Mouse (Mus musculus) erythroblast, adult 5-6 weeks (primary cell): Measurements from ENCODE around the gene Pip4k2b. TPM values are rescaled to one million over a fixed set of nuclear protein-coding genes. Genes with fewer than 3 reads are reported as not detected.

Experiments
- ATAC-seq: replicated peaks from 2 replicates; pipeline ENCODE4 v1.8.0; 2016; ENCODE audit warnings: moderate number of reproducible peaks, mild to moderate bottlenecking, moderate TSS enrichment, inconsistent platforms; ENCODE audit not compliant: poor library complexity, low FRiP score, severe bottlenecking
- total RNA-seq, 2 experiments: library from RNA; stranded (forward) in 1 of 2; stranded (reverse) in 1 of 2; fragments of 150-400 nt in 1 of 2; fragments of 200-764, 138-1000 nt in 1 of 2; gene quantifications; 2 replicates each; pipeline versions ENCODE4 v1.2.3 to v1.2.4; 2015 to 2017; ENCODE audit warnings: low replicate concordance in 2 of 2

The Pip4k2b gene
- total RNA-seq, 2 experiments from 2014 or later: 3.3 to 4.5 TPM

GRCm38 (mm10) chr11:97676050-97676754 lies 68.3 kb downstream of the Pip4k2b start:
- ATAC-seq: no peak

GRCm38 (mm10) chr11:97673148-97673547 lies 71.4 kb downstream of the Pip4k2b start:
- no peak for ATAC-seq

DNA sequence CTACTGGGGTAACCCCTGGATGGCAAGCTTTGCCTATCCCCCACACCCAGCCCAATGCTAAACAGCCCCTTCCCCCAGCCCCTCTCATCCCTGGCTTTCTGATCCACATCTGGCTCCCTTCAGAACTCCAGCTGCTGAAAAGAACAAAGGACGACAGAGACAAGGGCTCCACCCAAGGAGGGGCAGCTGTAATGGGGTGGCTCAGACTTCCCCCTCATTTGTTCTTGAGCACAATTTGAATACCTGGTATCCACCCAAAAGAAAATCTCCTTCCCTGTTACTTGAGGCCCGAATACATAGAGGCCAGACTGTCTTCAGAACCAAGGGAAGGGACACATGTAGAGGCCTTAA lies 73.4 kb downstream of the Pip4k2b start:
- no peak for ATAC-seq

- no peak for ATAC-seq
Observed at GRCm38 (mm10) chr11:97670234-97671176, 74.0 kb downstream of the Pip4k2b start.

DNA sequence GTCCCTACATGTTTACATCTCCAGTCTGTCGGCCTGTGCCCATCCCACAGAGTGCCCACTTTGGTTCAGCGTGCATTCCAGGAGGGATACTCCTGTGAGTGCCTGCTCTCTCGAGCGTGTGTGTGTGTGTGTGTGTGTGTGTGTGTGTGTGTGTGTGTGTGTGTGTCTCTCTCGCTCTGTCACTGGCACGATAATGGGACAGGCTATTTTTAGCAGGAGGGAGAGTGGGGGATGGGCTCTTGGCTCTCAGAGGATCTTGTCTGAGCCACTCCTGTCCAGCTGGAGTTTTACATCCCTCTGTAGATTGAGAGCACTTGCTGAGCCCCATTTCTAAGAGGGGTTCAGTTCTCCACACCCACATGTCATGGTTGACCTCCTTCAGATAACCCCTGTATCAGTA lies 74.7 kb downstream of the Pip4k2b start:
- ATAC-seq: no peak

GRCm38 (mm10) chr11:97669268-97669667 lies 75.2 kb downstream of the Pip4k2b start:
- ATAC-seq: no peak

DNA sequence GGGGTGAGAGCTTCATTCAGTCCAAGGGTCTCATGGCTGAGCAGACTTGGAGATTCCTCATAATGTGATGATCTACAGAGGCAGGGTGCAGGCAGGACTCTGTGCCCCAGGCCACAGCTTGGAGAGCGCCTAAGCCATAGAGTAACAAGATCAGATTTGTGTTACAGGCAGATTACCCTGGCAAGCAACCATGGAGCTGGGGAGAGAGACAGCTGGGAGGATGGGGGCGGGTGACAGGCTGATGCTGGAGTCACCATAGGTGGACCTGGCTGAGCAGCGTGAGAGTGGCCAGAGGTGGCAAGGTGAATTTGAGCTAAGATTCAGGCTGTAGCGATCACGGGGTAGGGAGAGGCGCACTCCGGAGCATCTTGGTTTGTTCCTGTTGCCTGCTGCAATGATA lies 76.3 kb downstream of the Pip4k2b start:
- ATAC-seq: no peak

DNA sequence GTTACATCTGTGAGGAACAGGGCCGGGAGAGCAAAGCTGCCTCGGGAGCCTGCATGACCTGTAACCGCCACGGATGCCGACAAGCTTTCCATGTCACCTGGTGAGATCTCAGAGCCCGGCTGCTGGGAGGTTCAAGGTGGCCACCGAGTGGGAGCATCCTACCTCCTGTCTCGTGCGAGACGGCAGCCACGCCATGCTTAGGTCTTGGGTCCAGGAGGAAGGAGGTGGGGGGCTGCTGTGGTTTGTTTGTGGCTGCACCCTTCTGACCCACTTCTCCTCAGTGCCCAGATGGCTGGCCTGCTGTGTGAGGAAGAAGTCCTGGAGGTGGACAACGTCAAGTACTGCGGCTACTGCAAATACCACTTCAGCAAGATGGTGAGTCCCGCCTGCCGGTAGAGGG lies 77.7 kb downstream of the Pip4k2b start:
- ATAC-seq: no peak

DNA sequence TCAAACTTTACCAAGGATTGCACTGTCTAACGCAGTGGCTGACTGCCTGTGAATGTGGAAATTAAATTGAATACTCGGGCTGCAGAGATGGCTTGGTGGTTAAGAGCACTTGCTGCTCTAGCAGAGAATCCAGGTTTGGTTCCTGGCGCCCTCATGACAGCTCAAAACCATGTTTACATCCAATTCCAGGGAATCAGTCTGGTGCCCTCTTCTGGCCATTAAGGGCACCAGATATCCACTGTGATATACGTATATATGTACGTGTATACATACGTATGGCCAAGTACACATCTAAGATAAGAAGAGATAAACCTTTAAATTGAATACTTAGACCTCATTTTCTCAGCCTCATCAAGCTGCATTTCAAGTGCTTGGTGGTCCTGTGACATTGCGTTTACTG lies 78.3 kb downstream of the Pip4k2b start:
- no peak for ATAC-seq

- no peak for ATAC-seq
Observed at GRCm38 (mm10) chr11:97665431-97665830, 79.1 kb downstream of the Pip4k2b start.

Other genes with a start within 250 kb of the Pip4k2b start
- not detected in 2 replicates for gene 4933428G20Rik, start 244.4 kb downstream of the Pip4k2b start, total RNA-seq (2015; ENCODE audit: low replicate concordance)
- not detected in 2 replicates for gene 4933428G20Rik, start 244.4 kb downstream of the Pip4k2b start, total RNA-seq (2017; ENCODE audit: low replicate concordance)
- gene Srcin1, start 168.5 kb downstream of the Pip4k2b start, total RNA-seq (2015; ENCODE audit: low replicate concordance): not detected in 2 replicates
- gene Srcin1, start 168.5 kb downstream of the Pip4k2b start, total RNA-seq (2017; ENCODE audit: low replicate concordance): not detected in 2 replicates
- gene Epop, start 115.0 kb downstream of the Pip4k2b start, total RNA-seq (2015; ENCODE audit: low replicate concordance): 0.58 TPM in 1 of 2 replicates, not detected in the other
- gene Epop, start 115.0 kb downstream of the Pip4k2b start, total RNA-seq (2017; ENCODE audit: low replicate concordance): not detected in 2 replicates
- 1.2 and 1.9 TPM in 2 replicates for gene Mllt6, start 81.3 kb downstream of the Pip4k2b start, total RNA-seq (2015; ENCODE audit: low replicate concordance)
- 1.5 and 3.9 TPM in 2 replicates for gene Mllt6, start 81.3 kb downstream of the Pip4k2b start, total RNA-seq (2017; ENCODE audit: low replicate concordance)
- 2.3 TPM in 1 of 2 replicates, not detected in the other for gene Cisd3, start 58.9 kb downstream of the Pip4k2b start, total RNA-seq (2015; ENCODE audit: low replicate concordance)
- 1.7 TPM in 1 of 2 replicates, not detected in the other for gene Cisd3, start 58.9 kb downstream of the Pip4k2b start, total RNA-seq (2017; ENCODE audit: low replicate concordance)
- 0.77 TPM in 1 of 2 replicates, not detected in the other for gene Pcgf2, start 44.2 kb downstream of the Pip4k2b start, total RNA-seq (2015; ENCODE audit: low replicate concordance)
- not detected in 2 replicates for gene Pcgf2, start 44.2 kb downstream of the Pip4k2b start, total RNA-seq (2017; ENCODE audit: low replicate concordance)
- 32.4 and 40.3 TPM in 2 replicates for gene Psmb3, start 41.3 kb downstream of the Pip4k2b start, total RNA-seq (2015; ENCODE audit: low replicate concordance)
- gene Psmb3, start 41.3 kb downstream of the Pip4k2b start, total RNA-seq (2017; ENCODE audit: low replicate concordance): 37.0 and 48.2 TPM in 2 replicates
- 7.1 and 15.4 TPM in 2 replicates for gene Cwc25, start 21.9 kb upstream of the Pip4k2b start, total RNA-seq (2015; ENCODE audit: low replicate concordance)
- 8.9 and 12.3 TPM in 2 replicates for gene Cwc25, start 21.9 kb upstream of the Pip4k2b start, total RNA-seq (2017; ENCODE audit: low replicate concordance)
- not detected in 2 replicates for gene 1700001P01Rik, start 31.2 kb upstream of the Pip4k2b start, total RNA-seq (2015; ENCODE audit: low replicate concordance)
- not detected in 2 replicates for gene 1700001P01Rik, start 31.2 kb upstream of the Pip4k2b start, total RNA-seq (2017; ENCODE audit: low replicate concordance)
- gene Rpl23, start 37.7 kb upstream of the Pip4k2b start, total RNA-seq (2015; ENCODE audit: low replicate concordance): 241 and 306 TPM in 2 replicates
- 280 and 382 TPM in 2 replicates for gene Rpl23, start 37.7 kb upstream of the Pip4k2b start, total RNA-seq (2017; ENCODE audit: low replicate concordance)
- 31.8 and 54.8 TPM in 2 replicates for gene Lasp1, start 54.3 kb upstream of the Pip4k2b start, total RNA-seq (2015; ENCODE audit: low replicate concordance)
- 28.4 and 129 TPM in 2 replicates for gene Lasp1, start 54.3 kb upstream of the Pip4k2b start, total RNA-seq (2017; ENCODE audit: low replicate concordance)
- gene B230217C12Rik, start 96.1 kb upstream of the Pip4k2b start, total RNA-seq (2015; ENCODE audit: low replicate concordance): 2.1 TPM in 1 of 2 replicates, not detected in the other
- not detected in 2 replicates for gene B230217C12Rik, start 96.1 kb upstream of the Pip4k2b start, total RNA-seq (2017; ENCODE audit: low replicate concordance)
- gene Fbxo47, start 139.4 kb upstream of the Pip4k2b start, total RNA-seq (2015; ENCODE audit: low replicate concordance): not detected in 2 replicates
- gene Fbxo47, start 139.4 kb upstream of the Pip4k2b start, total RNA-seq (2017; ENCODE audit: low replicate concordance): 0.84 and 0.85 TPM in 2 replicates
- gene Plxdc1, start 241.7 kb upstream of the Pip4k2b start, total RNA-seq (2015; ENCODE audit: low replicate concordance): 2.1 TPM in 1 of 2 replicates, not detected in the other
- gene Plxdc1, start 241.7 kb upstream of the Pip4k2b start, total RNA-seq (2017; ENCODE audit: low replicate concordance): 1.0 and 1.8 TPM in 2 replicates